Mouse (Mus musculus) cortical plate, adult 2 months (tissue): ENCODE measurements around the gene Aaas.

Experiments
- CTCF ChIP-seq: fragments of 200-500 bp; IDR thresholded peaks from 2 replicates; pipeline ENCODE4 v1.5.1; 2011; ENCODE audit warnings: mild to moderate bottlenecking, control low read depth, low read length; ENCODE audit not compliant: insufficient read depth; ENCODE audit errors: extremely low read depth
- POLR2A ChIP-seq: fragments of 200-500 bp; IDR thresholded peaks from 2 replicates; pipeline ENCODE4 v1.6.1; 2011; ENCODE audit warnings: mild to moderate bottlenecking, low read length, control low read depth; ENCODE audit not compliant: insufficient read depth; ENCODE audit errors: extremely low read depth

DNA sequence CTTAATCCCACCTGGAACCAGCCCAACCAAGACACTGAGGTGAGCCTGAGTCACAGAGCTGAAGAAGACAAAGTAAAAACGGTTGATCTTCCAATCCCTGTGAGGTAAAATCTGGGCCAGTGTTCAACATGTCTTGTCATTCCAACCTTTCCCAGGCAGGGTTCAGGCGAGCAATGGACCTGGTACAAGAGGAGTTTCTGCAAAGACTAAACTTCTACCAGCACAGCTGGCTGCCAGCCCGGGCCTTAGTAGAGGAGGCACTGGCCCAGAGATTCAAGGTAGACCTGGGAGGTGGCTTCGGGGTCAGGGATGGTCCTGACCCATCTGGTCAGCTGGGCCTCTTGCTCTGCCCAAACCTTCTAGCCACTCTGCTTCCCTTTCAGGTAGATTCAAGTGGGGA is 13.6 kb downstream of the Aaas start:
- no peak for TF ChIP-seq CTCF
- no peak for TF ChIP-seq POLR2A
